Mouse (Mus musculus): ENCODE results near the gene Rps6kc1. TPM values are rescaled to one million over a fixed set of nuclear protein-coding genes. Genes with fewer than 3 reads are reported as not detected.

Rps6kc1 gene
- total RNA-seq, 2 experiments from 2014 or later: 106 to 110 TPM

- no peak for DNase-seq (ENCODE audit: low spot score in 2 of 2)
- intact Hi-C loops (cut with DNase I): no loop called here
These were observed 197.7 kb downstream of the Rps6kc1 start for GRCm38 (mm10) chr1:190713848-190714247.

DNA sequence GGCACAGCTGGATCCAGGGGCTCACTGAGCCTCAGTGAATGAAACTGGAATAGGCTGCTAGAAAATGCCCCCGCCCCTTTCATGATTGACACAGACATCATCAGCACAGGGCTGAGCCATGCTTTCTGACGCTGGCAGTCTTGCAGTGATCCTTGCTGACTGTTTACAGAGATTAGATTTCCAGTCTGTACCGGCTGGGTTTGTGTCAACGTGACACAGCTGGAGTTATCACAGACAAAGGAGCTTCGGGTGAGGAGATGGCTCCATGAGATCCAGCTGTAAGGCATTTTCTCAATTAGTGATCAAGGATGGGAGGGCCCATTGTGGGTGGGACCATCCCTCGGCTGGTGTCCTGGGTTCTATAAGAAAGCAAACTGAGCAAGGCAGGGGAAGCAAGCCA is 214.0 kb downstream of the Rps6kc1 start:
- no peak for DNase-seq (ENCODE audit: low spot score in 2 of 2)
- intact Hi-C loops (cut with DNase I): loop anchor here (10.0 kb wide), 1 partner anchor 653 kb away; no protein-coding TSS in a partner anchor

DNA sequence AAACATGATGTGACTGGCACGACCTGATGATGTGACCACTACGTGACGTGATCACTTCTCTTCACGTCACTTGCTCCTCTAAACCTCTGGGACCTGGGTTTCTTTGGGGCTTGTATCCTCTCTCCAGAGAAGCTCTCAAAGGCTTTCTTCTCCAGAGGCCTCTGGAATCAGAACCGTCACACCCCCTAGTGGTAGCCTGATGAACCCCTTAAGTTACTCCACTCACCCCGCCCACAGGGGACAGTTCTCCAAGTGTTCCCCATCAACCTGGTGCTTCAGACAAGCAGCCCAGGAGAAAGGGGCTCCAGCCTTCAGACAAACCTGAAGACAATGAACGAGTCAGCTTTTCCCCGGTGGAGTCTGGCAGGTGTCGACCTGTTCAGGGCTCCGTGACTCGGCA is 216.0 kb downstream of the Rps6kc1 start:
- DNase-seq (ENCODE audit: low spot score in 2 of 2): peak; percentile 54 to 69
- intact Hi-C loops (cut with DNase I): loop anchor here (10.0 kb wide), 1 partner anchor 651 kb away; no protein-coding TSS in a partner anchor

GRCm38 (mm10) chr1:190690528-190691262 is 220.9 kb downstream of the Rps6kc1 start:
- peak; percentile 31 to 44 for DNase-seq (ENCODE audit: low spot score in 2 of 2)
- intact Hi-C loops (cut with DNase I): loop anchor here (5.0 to 10.0 kb wide), 2 partner anchors 263 to 646 kb away; no protein-coding TSS in a partner anchor

DNA sequence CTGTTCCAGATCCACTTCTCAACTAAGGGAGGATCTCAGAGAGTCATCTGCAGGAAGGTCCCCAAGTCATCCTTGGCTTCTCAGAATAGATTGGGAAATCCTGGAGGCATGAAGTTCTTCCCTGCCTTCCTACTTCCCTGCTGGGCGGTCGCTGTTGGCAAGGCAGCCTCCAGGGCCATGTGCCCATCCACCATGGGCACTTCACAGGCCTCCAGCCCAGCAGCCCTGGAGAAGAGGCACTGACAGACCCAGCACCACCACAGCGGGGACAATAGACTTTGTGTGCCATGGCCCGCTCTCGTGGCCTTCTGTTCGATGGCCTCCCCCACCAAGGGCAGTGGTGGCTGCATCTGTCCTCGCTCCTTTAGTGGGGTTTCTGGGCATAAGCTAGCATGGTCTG is 228.5 kb downstream of the Rps6kc1 start:
- no peak for DNase-seq (ENCODE audit: low spot score in 2 of 2)
- intact Hi-C loops (cut with DNase I): no loop called here

DNA sequence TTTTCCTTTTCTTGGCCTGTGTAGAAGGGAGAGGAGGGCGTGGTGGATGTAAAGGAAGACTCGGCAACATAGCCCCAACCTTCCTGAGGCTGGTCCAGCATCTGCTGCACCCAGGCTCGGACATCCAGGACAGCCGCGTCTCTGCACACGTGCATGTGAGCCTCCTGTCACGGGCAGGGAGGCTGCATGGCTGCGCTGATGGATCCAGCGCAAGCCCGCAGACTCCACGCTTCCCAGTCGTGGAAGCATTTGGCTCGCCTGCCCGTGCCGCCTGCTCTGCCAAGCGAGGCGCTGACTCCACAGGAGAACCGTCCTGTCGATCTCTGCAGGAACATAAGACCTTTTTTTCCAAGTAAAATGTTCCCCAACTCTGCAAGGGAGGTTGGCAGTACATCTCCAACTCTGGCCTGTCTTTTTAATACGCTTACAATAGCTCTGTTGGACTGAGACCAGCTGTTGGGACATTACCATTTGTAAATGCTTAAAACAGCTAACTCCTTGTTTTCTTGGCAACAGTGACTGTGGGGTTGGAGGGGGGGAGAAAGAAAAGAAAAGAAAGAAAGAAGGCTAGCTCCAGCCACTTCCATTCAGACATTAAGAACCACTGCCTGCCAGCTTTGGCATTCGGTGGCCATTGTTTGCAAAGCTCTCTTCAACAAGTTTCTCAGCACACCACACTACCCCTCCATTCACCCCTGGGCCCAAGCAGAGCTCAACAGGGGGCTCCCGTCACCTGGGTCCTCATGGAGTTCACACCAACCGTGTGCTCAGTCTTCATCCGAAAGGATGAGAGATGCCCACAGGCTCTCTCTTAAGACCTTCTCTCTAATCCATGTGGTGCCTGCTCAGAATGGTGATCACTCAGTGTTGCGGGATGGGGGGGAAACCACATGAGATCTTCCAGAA is 229.3 kb downstream of the Rps6kc1 start:
- peak; percentile 64 to 79 for DNase-seq (ENCODE audit: low spot score in 2 of 2)
- intact Hi-C loops (cut with DNase I): no loop called here

GRCm38 (mm10) chr1:190675455-190675854 is 236.1 kb downstream of the Rps6kc1 start:
- no peak for DNase-seq (ENCODE audit: low spot score in 2 of 2)
- intact Hi-C loops (cut with DNase I): no loop called here

- no peak for DNase-seq (ENCODE audit: low spot score in 2 of 2)
- intact Hi-C loops (cut with DNase I): no loop called here
These were observed 242.5 kb downstream of the Rps6kc1 start for GRCm38 (mm10) chr1:190669099-190669498.

- DNase-seq (ENCODE audit: low spot score in 2 of 2): peak in 1 of 2 experiments; percentile 54
- intact Hi-C loops (cut with DNase I): no loop called here
These were observed 243.7 kb downstream of the Rps6kc1 start for GRCm38 (mm10) chr1:190667821-190668220.

- intact Hi-C loops (cut with DNase I): no loop called here
- DNase-seq (ENCODE audit: low spot score in 2 of 2): no peak
These were observed 244.2 kb downstream of the Rps6kc1 start for GRCm38 (mm10) chr1:190667326-190667725.

DNA sequence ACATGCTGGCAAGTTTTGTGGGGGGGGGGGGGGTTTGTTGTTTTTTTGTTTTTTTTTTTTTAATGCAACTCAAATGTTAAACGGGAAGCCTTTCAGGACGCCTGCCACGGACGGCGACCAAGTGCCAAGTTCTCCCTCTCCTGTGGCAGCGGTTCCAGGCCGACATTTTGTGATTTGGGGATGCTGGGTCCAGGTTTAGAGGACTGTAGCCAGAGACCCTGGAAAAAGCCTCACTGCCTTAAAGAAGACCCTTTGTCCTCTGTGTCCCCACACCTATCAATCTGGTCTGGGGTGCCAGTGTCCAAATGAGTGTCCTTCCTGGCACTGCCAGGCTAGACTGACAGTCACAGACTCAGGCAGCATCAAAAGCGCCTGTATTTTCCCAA is 246.1 kb downstream of the Rps6kc1 start:
- intact Hi-C loops (cut with DNase I): no loop called here

GRCm38 (mm10) chr1:190664767-190665489 is 246.6 kb downstream of the Rps6kc1 start:
- intact Hi-C loops (cut with DNase I): no loop called here
- DNase-seq (ENCODE audit: low spot score in 2 of 2): no peak

More for the DNA sequence above, 246.1 kb downstream of the Rps6kc1 start:
- DNase-seq (ENCODE audit: low spot score in 2 of 2): no peak

DNA sequence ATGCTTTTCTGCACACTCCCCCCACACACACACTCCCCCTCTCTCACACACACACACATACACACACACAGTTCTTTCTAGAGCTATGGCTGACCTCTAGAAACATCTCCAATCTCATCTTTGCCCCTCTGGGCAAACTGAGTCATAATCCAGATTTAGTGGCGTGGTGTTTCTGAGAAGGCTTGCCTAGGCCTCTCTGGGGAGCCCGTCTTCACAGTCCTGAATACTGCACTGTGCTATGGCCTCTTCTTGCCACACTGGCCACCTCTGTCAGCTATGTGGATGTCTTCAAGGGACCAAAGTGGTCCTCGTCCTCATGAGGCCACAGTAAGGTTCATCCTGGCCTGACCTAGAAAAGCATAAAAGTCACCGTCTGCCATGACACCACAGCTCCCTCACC is 247.6 kb downstream of the Rps6kc1 start:
- no peak for DNase-seq (ENCODE audit: low spot score in 2 of 2)
- intact Hi-C loops (cut with DNase I): no loop called here

GRCm38 (mm10) chr1:190662736-190663135 is 248.8 kb downstream of the Rps6kc1 start:
- no peak for DNase-seq (ENCODE audit: low spot score in 2 of 2)
- intact Hi-C loops (cut with DNase I): no loop called here

DNA sequence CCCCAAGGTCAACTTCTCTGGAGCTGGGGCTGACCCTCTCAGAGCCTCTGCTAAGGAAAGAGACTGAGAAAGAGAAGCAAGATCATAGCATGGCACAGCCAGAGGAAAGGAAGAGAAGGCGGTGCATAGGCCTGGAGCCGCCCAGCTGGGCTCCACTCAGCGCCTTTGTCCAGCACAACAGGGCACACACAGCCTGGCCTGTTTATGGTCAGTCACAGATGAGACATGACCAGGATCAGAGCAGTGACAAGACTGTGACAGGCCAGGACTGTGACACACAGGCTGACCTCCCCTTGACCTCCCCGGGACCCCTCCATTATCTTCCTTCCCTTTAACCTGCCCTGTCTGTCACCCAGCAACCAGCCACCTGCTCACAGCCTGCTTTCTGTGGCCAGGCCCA is 249.8 kb downstream of the Rps6kc1 start:
- intact Hi-C loops (cut with DNase I): no loop called here
- no peak for DNase-seq (ENCODE audit: low spot score in 2 of 2)

- DNase-seq (ENCODE audit: low spot score in 2 of 2): no peak
- intact Hi-C loops (cut with DNase I): no loop called here
These were observed 250.3 kb downstream of the Rps6kc1 start for GRCm38 (mm10) chr1:190661249-190661648.

GRCm38 (mm10) chr1:190659722-190660502 is 251.7 kb downstream of the Rps6kc1 start:
- intact Hi-C loops (cut with DNase I): no loop called here
- peak; percentile 60 to 92 for DNase-seq (ENCODE audit: low spot score in 2 of 2)

DNA sequence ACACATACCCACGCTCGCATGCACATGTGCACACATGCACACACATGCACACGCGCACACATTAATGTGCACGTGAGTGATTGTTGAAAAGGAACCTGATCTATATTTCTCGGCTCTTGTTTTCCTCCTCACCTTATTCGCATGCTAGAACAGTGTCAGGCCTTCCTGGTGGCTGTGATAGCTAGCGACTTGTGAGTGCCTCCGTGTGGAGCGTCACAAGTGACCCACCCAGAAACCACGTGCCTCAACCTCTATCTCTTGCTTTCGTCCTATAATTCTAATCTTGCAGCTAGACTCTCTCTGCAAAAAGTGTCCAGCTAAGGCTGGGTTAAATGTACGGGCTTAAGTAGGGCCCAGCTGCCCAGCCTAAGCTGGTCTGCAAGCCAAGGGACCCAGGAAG is 253.3 kb downstream of the Rps6kc1 start:
- intact Hi-C loops (cut with DNase I): no loop called here
- DNase-seq (ENCODE audit: low spot score in 2 of 2): no peak

DNA sequence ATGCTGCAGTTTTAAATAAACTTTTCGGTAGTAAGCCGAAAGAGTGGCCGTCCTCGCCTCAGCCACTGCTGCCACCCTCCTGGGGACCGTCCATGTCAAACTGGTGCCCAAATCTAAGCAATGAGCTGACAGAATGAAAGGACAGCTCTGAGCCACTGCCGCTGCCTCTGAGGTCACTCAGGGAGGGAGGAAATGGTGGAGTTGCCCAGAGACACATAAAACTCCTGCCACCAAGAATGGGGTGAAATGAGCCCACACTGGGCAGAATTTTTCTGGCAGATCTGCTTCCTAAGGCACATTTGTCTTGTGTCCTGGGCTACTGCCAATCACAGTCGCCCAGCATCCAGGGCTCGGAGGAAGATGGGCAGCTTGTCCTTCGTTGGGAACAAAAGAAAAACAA is 255.5 kb downstream of the Rps6kc1 start:
- intact Hi-C loops (cut with DNase I): no loop called here
- DNase-seq (ENCODE audit: low spot score in 2 of 2): no peak

All from left cerebral cortex, postnatal 25 days (tissue).